Mouse (Mus musculus) lung, postnatal 14 days (tissue): ENCODE data around the gene Nphp1.
A peak's percentile ranks its signal among the peaks of the same experiment; 100 is the strongest.

ENCODE experiments used
- DNase-seq: peaks from one replicate; pipeline ENCODE4 v3.0.0; 2021

The Nphp1 gene

GRCm38 (mm10) chr2:127748316-127748715 lies 40.4 kb downstream of the Nphp1 start:
- DNase-seq, result no peak

GRCm38 (mm10) chr2:127742637-127743036 lies 46.1 kb downstream of the Nphp1 start:
- DNase-seq, result no peak

- no peak for DNase-seq
Observed at GRCm38 (mm10) chr2:127740756-127741519, 47.8 kb downstream of the Nphp1 start.

GRCm38 (mm10) chr2:127737885-127738284 lies 50.8 kb downstream of the Nphp1 start:
- no peak for DNase-seq

GRCm38 (mm10) chr2:127736631-127737209 lies 52.0 kb downstream of the Nphp1 start:
- no peak for DNase-seq

- no peak for DNase-seq
Observed at GRCm38 (mm10) chr2:127735512-127736145, 53.1 kb downstream of the Nphp1 start.

GRCm38 (mm10) chr2:127734889-127735288 lies 53.8 kb downstream of the Nphp1 start:
- no peak for DNase-seq

- DNase-seq, result no peak
Observed at GRCm38 (mm10) chr2:127730301-127730997, 58.2 kb downstream of the Nphp1 start.

GRCm38 (mm10) chr2:127729671-127730070 lies 59.0 kb downstream of the Nphp1 start, which contains the start of gene Mall:
Gene Mall, minus strand, starts transcription at chr2:127729932.
- no peak for DNase-seq

GRCm38 (mm10) chr2:127728661-127729450 lies 59.8 kb downstream of the Nphp1 start:
- DNase-seq, result no peak

GRCm38 (mm10) chr2:127728146-127728545 lies 60.6 kb downstream of the Nphp1 start:
- DNase-seq, result no peak

- DNase-seq, result no peak
Observed at GRCm38 (mm10) chr2:127723193-127723592, 65.5 kb downstream of the Nphp1 start.

GRCm38 (mm10) chr2:127722176-127722892 lies 66.4 kb downstream of the Nphp1 start:
- peak; percentile 95 for DNase-seq

GRCm38 (mm10) chr2:127718839-127719468 lies 69.7 kb downstream of the Nphp1 start:
- no peak for DNase-seq

GRCm38 (mm10) chr2:127714726-127715125 lies 74.0 kb downstream of the Nphp1 start:
- no peak for DNase-seq

GRCm38 (mm10) chr2:127708792-127709191 lies 79.9 kb downstream of the Nphp1 start:
- no peak for DNase-seq

- DNase-seq, result no peak
Observed at GRCm38 (mm10) chr2:127708060-127708459, 80.6 kb downstream of the Nphp1 start.

- no peak for DNase-seq
Observed at GRCm38 (mm10) chr2:127705267-127705666, 83.4 kb downstream of the Nphp1 start.
